Mouse (Mus musculus): ENCODE data around the gene Olfr635. TPM values are rescaled to one million over a fixed set of nuclear protein-coding genes. Genes with fewer than 3 reads are reported as not detected.
"Not testable (repeated sequence)": the region's sequence is repeated elsewhere in the genome, so short reads cannot be mapped to it uniquely, and the experiment has no call there.

Olfr635 gene
- polyA plus RNA-seq (2016; fragmentation: Nextera tagmentation; extraction: Ambion mirVana), result not detected in 2 replicates

DNA sequence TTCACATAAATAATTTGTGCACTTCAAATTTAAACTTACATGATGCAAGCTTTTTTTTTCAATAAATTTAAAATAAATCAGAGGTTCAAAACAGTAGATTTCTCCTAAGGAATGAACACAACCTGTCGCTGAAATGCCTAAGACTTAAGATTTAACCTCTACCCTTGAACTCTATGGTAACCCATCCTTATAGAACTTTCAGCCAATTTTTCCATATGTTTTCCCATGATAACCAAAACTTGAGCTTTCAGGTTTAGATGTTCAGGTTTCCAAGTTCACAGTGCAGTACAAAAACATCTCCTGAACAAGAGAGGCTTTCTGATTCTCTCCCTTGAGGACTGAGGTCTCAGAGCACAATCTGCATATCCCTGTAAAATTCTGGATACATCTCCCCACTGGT lies at the start of gene Olfr635:
Olfr635 (plus strand) TSS at position 301 of the 400 bp plus-strand sequence.
- Histone ChIP-seq H3K4me1 (no peaks in the 10 kb centered on the region), H3K36me3 (no peaks in the 10 kb centered on the region), H3K9me3 (replicated peaks) (no peaks in the 10 kb centered on the region), H3K27me3 (ENCODE audit: low read depth, poor library complexity, severe bottlenecking) (no peaks in the 10 kb centered on the region), H3K27ac (no peak within 1 kb of the TSS), H3K4me3 (no peak within 1 kb of the TSS)
- DNase-seq (ENCODE audit: low spot score), result no peak
- WGBS, result 85% methylated on average over 1 of the region's 1 CpGs

DNA sequence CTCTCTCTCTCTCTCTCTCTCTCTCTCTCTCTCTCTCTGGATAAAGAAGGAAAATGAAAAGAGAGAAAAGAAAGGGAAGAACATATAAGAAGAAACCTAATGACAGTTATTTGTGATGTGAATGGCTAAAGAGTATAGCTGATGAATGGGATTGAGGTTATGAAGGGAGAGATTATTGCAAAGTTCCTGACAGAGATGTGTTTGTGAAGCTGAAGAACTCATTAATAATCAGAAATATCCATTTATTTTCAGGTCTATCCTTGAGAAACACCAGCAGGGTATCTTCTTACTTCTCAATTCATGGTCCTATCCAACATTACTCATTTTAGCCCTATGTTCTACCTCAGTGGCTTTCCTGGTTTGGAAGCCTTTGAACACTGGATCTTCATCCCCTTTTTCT lies 42.4 kb upstream of the Olfr635 start, which contains the start of gene Olfr631:
Olfr631 (plus strand) TSS at position 301 of the 400 bp plus-strand sequence.
- no peak within 1 kb of the TSS for H3K4me3 ChIP-seq
- H3K36me3 ChIP-seq, result no peaks in the 10 kb centered on the region
- H3K9me3 ChIP-seq (replicated peaks), result no peaks in the 10 kb centered on the region
- H3K4me1 ChIP-seq, result no peaks in the 10 kb centered on the region
- no peak for DNase-seq (ENCODE audit: low spot score)
- no peaks in the 10 kb centered on the region for H3K27me3 ChIP-seq (ENCODE audit: low read depth, poor library complexity, severe bottlenecking)
- no peak within 1 kb of the TSS for H3K27ac ChIP-seq

DNA sequence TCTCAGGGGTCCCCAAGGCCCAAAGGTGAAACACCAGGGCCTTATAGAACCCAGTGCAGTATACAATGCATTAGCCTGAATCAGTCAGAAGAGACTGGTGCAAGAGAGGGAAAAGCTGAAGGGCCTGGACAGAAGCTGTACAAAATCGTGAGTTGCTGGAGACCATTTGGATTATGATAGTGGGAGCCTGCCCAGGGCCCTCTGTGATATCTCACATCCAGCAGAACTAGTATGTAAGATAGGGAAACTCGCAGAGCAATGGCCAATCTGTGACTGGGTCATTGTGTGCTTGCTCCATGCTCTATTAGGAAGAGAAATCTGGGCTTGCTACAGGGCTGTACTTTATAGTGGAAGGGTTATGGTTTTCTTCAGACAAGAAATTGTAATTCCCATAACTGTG lies 36.7 kb upstream of the Olfr635 start, which contains the start of gene Olfr632:
Olfr632 (plus strand) TSS at position 84 of the 400 bp plus-strand sequence.
- Histone ChIP-seq H3K4me1 (no peaks in the 10 kb centered on the region), H3K27ac (no peak within 1 kb of the TSS), H3K27me3 (ENCODE audit: low read depth, poor library complexity, severe bottlenecking) (no peaks in the 10 kb centered on the region), H3K9me3 (replicated peaks) (no peaks in the 10 kb centered on the region), H3K4me3 (no peak within 1 kb of the TSS), H3K36me3 (no peaks in the 10 kb centered on the region)
- 77% methylated on average over 2 of the region's 2 CpGs for WGBS
- DNase-seq (ENCODE audit: low spot score), result no peak

DNA sequence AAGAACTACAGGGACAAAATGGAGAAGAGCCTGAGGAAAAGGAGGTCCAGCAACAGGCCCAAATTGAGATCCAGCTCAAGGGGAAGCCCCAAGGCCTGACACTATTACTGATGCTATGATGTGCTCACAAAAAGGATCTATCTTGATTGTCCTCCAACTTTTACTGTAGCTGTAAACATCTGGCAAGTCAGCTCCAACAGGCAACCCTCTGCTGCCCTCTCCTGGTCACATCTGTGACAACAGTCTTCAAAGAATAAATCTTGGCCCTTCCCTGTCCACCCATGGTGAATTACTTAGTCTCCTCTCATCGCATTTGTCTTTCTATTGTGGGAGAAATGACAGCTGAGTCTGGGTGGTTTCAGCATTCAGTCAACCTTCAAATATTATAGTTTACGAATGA lies 28.2 kb upstream of the Olfr635 start:
- no peaks in the 10 kb centered on the region for H3K4me1 ChIP-seq
- no peak overlapping the region for H3K4me3 ChIP-seq
- H3K27me3 ChIP-seq (ENCODE audit: low read depth, poor library complexity, severe bottlenecking), result no peaks in the 10 kb centered on the region
- WGBS, result 26% methylated on average over 2 of the region's 2 CpGs
- no peaks in the 10 kb centered on the region for H3K9me3 ChIP-seq (replicated peaks)
- H3K27ac ChIP-seq, result no peak overlapping the region
- peak; percentile 75 for DNase-seq (ENCODE audit: low spot score)
- no peaks in the 10 kb centered on the region for H3K36me3 ChIP-seq

DNA sequence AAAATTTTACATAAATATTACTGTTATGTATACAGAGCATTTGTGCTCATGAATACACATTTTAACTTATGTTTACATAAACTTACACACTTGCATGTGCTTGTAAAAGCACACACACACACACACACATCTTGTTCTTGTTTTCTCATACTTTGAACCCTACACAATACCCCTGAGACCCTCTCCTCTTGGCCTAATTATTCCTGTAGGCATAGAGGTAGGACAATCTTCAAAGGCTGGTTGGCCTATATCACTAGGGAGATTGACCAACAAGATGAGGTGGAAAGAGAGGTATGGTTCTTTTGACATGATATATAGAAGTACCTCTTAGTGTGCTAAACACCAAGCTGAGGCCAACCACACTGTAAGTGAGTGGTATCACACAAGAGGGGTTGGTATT lies 26.8 kb upstream of the Olfr635 start, which contains the start of gene Olfr633:
Olfr633 (plus strand) TSS at position 301 of the 400 bp plus-strand sequence.
- no peaks in the 10 kb centered on the region for H3K36me3 ChIP-seq
- no peaks in the 10 kb centered on the region for H3K4me1 ChIP-seq
- H3K27ac ChIP-seq, result no peak within 1 kb of the TSS
- H3K27me3 ChIP-seq (ENCODE audit: low read depth, poor library complexity, severe bottlenecking), result no peaks in the 10 kb centered on the region
- DNase-seq (ENCODE audit: low spot score), result no peak
- no peaks in the 10 kb centered on the region for H3K9me3 ChIP-seq (replicated peaks)
- no peak within 1 kb of the TSS for H3K4me3 ChIP-seq

DNA sequence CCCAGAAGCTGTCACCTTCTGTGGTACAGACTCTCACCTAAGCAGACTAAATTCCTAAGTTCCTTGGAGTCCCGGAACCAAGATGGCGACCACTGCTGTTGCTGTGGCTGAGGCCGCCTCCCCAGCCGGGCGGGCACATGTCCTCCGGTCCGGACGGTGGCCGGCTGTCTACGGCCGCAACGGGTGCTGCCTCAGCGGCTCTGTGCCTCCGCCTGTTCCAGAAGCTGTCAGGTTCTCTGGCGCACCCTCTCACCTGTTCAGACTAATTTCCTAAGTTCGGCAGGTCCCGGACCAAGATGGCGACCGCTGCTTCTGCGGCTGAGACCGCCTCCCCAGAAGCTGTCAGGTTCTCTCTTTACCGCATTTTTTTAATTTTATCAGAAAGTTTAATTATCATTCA lies 4.1 kb upstream of the Olfr635 start:
- WGBS, result 97% methylated on average over 22 of the region's 22 CpGs
- H3K4me1 ChIP-seq; H3K27me3 ChIP-seq (ENCODE audit: low read depth, poor library complexity, severe bottlenecking); DNase-seq (ENCODE audit: low spot score); H3K36me3 ChIP-seq; H3K4me3 ChIP-seq; H3K9me3 ChIP-seq (replicated peaks); H3K27ac ChIP-seq: not testable (repeated sequence)

DNA sequence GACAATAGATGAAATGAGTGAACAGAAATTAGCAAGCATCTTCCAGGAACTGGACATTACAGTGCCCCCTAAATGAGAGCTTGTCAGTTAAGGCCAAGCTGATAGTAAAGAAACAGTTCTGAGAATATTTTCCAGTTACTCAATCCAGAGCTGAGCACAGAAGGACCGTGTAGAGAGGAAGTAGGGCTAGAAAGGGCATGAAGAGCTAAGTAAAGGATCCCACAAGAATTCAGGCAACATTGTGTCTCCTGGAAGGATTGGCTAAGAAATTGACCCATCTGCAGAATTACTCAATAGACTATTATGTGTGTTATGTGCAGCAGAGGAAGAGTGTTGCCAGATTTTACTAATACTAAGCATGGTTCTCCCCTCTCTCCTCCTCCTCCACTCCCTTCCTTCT lies 830 bp downstream of the Olfr635 start:
- no peaks in the 10 kb centered on the region for H3K27me3 ChIP-seq (ENCODE audit: low read depth, poor library complexity, severe bottlenecking)
- no peaks in the 10 kb centered on the region for H3K9me3 ChIP-seq (replicated peaks)
- H3K4me1 ChIP-seq, result no peaks in the 10 kb centered on the region
- 67% methylated on average over 1 of the region's 1 CpGs for WGBS
- DNase-seq (ENCODE audit: low spot score), result no peak
- H3K4me3 ChIP-seq, result no peak overlapping the region
- H3K36me3 ChIP-seq, result no peaks in the 10 kb centered on the region
- no peak overlapping the region for H3K27ac ChIP-seq

DNA sequence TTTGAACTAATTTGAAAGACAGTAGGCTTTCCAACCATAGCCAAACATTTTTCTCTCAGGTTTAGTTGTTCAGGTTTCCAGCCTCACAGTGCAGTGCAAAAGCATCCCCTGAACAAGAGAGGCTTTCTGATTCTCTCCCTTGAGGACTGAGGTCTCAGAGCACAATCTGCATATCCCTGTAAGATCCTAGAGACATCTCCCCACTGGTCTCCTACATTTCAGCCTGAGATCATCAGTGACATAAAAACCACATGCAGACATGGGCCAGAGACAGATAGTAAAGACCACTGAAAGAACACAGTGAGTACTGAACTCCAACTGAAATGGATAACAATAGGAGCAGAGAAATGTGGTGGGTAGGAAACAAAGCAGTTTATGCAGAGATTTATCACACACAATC lies 27.5 kb downstream of the Olfr635 start, which contains the start of gene Olfr638:
Olfr638 (plus strand) TSS at position 301 of the 400 bp plus-strand sequence.
- no peaks in the 10 kb centered on the region for H3K9me3 ChIP-seq (replicated peaks)
- no peak within 1 kb of the TSS for H3K27ac ChIP-seq
- no peaks in the 10 kb centered on the region for H3K4me1 ChIP-seq
- H3K4me3 ChIP-seq, result no peak within 1 kb of the TSS
- no peaks in the 10 kb centered on the region for H3K36me3 ChIP-seq
- no peak for DNase-seq (ENCODE audit: low spot score)
- no peaks in the 10 kb centered on the region for H3K27me3 ChIP-seq (ENCODE audit: low read depth, poor library complexity, severe bottlenecking)

DNA sequence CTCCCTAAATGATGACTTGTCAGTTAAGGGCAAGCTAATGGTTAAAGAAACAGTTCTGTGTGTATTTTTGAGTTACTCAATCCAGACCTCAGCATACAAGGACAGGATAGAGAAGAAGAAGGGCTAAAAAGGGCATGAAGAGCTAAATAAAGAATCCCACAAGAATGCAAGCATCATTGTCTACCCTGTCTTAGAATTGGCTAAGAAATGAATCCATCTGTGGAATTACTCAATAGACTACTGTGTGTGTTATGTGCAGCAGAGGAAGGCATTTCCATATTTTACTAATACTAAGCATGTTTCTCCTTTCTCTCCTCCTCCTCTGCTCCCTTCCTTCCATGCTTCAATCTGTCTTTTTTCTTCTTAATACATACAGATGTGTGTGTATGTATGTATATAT lies 28.2 kb downstream of the Olfr635 start:
- H3K27me3 ChIP-seq (ENCODE audit: low read depth, poor library complexity, severe bottlenecking), result no peaks in the 10 kb centered on the region
- no peaks in the 10 kb centered on the region for H3K9me3 ChIP-seq (replicated peaks)
- DNase-seq (ENCODE audit: low spot score), result no peak
- no peaks in the 10 kb centered on the region for H3K4me1 ChIP-seq
- H3K36me3 ChIP-seq, result no peaks in the 10 kb centered on the region
- no peak overlapping the region for H3K27ac ChIP-seq
- no peak overlapping the region for H3K4me3 ChIP-seq

DNA sequence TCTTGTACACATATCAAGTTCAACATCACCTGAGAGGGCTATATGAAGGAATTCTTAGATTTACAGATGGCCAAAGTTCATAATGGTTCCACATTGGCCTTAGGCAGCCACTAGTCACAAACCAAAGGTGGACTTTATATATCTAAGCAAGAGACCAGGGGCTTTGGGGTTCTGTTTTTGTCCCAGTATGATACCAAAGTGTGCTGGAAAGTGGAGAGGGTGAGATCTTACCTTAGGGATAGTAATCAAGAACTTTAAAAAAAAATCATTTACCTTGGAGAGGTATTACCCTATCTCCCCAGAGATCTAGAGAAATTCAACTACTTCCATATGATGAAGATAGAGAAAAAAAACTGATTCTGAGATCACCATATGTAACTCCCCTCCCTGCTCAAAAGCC lies 46.3 kb downstream of the Olfr635 start, which contains the start of gene Olfr639:
Olfr639 (minus strand) TSS at position 101 of the 400 bp plus-strand sequence.
- Histone ChIP-seq H3K9me3 (replicated peaks) (no peaks in the 10 kb centered on the region), H3K4me3 (no peak within 1 kb of the TSS), H3K27ac (no peak within 1 kb of the TSS), H3K27me3 (ENCODE audit: low read depth, poor library complexity, severe bottlenecking) (no peaks in the 10 kb centered on the region), H3K36me3 (no peaks in the 10 kb centered on the region), H3K4me1 (no peaks in the 10 kb centered on the region)
- DNase-seq (ENCODE audit: low spot score), result no peak

DNA sequence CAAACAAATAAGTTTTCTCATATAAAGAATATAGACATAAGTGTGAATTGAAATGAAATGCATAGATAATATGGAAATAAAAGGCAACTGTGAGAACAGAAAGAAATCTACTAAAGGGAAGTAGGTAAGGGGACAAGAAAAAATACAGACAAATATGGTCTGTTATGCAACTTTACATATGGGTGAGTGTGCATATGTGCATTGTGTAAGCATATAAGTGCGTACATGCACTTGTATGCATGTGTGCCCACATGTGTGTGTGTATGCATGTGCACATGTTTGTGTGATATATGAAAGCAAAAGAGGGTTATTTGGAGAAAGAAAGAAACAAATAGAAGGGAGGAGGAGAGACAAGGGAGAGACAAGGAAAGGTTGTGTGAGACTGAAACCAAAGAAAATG lies 48.0 kb downstream of the Olfr635 start:
- Histone ChIP-seq H3K27ac (no peak overlapping the region), H3K36me3 (no peaks in the 10 kb centered on the region), H3K9me3 (replicated peaks) (no peaks in the 10 kb centered on the region), H3K4me3 (no peak overlapping the region), H3K4me1 (no peaks in the 10 kb centered on the region), H3K27me3 (ENCODE audit: low read depth, poor library complexity, severe bottlenecking) (no peaks in the 10 kb centered on the region)
- WGBS, result 90% methylated on average over 1 of the region's 1 CpGs
- no peak for DNase-seq (ENCODE audit: low spot score)

DNA sequence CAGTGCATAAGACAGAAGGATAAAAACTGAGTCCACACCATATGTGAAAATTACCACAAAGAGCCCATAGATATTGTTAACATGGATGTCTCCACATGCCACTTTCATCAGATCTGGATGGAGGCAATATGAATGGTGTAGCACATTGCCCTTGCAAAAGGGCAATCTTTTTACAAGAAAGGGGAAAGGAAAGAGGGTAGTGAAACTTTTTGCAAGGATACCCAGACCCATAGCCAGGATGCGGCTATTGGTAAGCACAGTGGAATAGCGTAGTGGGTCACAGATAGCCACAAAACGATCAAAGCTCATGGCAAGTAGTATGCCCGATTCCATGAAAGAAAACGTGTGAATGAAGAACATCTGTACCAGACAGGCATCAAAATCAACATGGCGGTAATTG lies 50.7 kb downstream of the Olfr635 start:
- DNase-seq (ENCODE audit: low spot score), result no peak
- H3K27ac ChIP-seq, result no peak overlapping the region
- no peaks in the 10 kb centered on the region for H3K9me3 ChIP-seq (replicated peaks)
- 91% methylated on average over 6 of the region's 6 CpGs for WGBS
- H3K27me3 ChIP-seq (ENCODE audit: low read depth, poor library complexity, severe bottlenecking), result no peaks in the 10 kb centered on the region
- H3K4me3 ChIP-seq, result no peak overlapping the region
- H3K4me1 ChIP-seq, result no peaks in the 10 kb centered on the region
- H3K36me3 ChIP-seq, result no peaks in the 10 kb centered on the region

DNA sequence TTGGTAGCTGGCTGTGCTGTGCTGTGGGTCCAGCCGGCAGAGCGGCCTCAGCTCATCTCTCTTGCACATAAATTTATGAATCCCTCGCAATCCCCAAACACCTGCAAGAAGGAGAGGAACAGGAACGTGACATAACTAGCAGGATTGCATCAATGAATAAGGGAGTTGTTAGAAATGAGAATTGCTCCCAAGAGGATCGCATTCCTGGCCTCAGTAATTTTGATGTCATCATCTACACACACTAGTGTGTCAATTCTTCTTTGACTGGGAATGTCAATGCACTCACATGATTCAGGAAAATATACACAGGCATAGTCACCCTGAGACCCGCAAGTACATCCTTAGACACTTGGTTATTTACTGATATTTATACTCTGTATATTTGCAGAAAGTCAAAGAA lies 54.5 kb downstream of the Olfr635 start, which contains the start of gene Olfr640:
Olfr640 (minus strand) TSS at position 101 of the 400 bp plus-strand sequence.
- 89% methylated on average over 6 of the region's 6 CpGs for WGBS
- no peak for DNase-seq (ENCODE audit: low spot score)
- Histone ChIP-seq H3K36me3 (no peaks in the 10 kb centered on the region), H3K9me3 (replicated peaks) (no peaks in the 10 kb centered on the region), H3K4me1 (no peaks in the 10 kb centered on the region), H3K4me3 (no peak within 1 kb of the TSS), H3K27me3 (ENCODE audit: low read depth, poor library complexity, severe bottlenecking) (no peaks in the 10 kb centered on the region), H3K27ac (no peak within 1 kb of the TSS)

DNA sequence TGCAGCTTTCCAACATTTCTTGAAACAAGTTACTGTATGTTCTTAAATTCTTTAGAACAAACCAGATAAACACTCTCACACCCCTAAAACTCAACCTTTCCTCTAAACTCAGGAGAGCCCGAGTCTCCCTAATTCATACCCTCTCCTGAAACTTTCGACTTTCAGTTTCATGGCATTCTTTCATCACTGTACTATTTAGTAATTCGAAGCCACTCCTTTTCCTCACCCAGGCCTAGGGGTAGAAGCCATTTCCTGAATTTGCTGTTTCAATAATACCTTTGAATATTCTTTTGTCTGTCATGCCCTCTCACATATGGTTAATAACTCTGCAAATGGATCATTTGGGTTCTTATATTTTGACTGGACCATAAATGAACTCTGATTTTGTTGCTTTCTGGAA lies 56.0 kb downstream of the Olfr635 start:
- WGBS, result 87% methylated on average over 3 of the region's 3 CpGs
- Histone ChIP-seq H3K9me3 (replicated peaks) (no peaks in the 10 kb centered on the region), H3K27ac (no peak overlapping the region), H3K36me3 (no peaks in the 10 kb centered on the region), H3K4me1 (no peaks in the 10 kb centered on the region), H3K27me3 (ENCODE audit: low read depth, poor library complexity, severe bottlenecking) (no peaks in the 10 kb centered on the region), H3K4me3 (no peak overlapping the region)
- DNase-seq (ENCODE audit: low spot score), result no peak

Measured in limb, embryonic 10.5 days (tissue).